Mouse (Mus musculus): Measurements from ENCODE around the gene Glrx.
"Not testable (repeated sequence)": the region's sequence is repeated elsewhere in the genome, so short reads cannot be mapped to it uniquely, and the experiment has no call there.

Glrx gene

DNA sequence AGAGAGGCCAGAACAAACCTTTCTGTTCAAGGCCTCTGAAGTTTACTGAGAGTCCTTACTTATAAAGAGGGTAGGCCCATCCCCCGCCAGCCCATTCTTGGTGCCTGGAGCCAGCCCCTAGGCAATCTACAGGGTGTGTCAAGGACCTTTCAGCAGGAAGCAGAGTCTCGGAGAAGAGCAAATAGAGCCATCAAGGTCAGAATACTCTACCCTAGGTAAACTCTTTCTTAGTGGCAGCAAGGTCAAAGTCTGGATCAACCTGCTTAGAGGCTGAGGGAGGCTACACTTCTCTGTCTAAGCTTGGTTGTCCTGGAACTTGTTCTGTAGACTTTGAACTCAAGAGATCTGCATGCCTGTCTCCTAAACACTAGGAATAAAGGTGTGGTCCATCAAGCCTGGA lies 4.2 kb upstream of the Glrx start:
- peak; percentile 16 for DNase-seq

DNA sequence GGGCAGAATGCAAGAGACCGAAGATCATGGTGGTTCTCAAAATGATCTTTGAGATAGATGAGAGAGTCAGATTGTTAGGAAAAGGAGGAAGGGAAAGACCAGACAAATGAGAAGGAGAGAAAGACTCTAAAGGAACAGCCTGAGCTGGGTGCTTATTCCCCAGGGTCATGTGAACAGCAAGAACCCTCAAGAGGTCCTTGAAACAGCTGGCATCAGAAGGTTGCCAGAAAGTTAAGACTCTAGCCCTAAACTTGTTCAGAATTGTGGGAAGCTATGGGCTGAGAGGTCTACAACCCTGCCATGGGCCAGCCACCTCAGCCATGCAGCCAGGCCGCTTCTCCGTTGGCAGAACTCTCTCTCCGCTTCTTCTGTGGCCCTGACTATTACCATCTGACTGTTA lies 1.2 kb upstream of the Glrx start:
- DNase-seq, result peak; percentile 20

DNA sequence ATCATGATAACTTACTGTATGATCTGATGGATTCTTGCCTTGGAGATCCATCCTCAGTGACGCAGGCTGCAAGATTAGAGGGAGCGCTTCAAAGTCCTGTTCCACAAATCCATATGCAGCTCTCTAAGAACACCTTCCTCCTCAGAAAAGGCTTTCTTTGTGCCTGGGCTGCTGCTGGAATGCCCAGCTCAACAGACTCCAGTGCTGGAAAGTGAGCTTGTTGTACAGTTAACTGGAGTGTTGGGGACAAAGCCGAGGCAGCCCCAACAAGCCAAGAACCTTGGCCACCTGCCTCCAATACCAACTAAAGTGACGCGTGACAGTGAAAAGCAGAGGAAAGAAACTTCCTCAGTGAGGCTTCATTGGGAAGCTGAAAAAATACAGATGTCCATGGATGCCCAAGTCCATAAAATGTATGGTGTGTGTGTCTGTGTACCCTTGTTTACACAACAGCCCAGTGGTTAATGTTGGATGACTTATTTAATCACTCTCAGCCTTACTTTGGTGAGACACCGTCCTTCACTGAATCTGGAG lies 1.2 kb downstream of the Glrx start:
- no peak for DNase-seq

DNA sequence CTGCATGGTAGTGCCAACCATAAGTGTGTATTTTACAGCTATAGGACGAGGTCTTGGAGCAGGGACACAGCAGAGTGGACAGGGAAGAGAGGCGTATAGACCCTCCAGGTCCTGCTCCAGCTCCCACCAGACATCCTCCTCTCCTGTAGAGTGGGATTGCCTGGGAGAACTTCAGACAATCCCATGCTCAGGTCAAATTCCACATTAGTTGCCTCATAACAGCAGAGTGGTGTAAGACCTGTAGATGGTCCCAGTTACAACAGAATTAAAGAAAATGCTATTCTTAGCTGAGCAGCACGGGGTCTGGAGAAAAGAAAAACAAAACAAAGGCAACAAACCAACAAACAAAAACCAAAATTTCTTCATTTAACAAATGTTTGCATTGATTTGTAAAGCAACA lies 2.3 kb downstream of the Glrx start:
- no peak for DNase-seq

DNA sequence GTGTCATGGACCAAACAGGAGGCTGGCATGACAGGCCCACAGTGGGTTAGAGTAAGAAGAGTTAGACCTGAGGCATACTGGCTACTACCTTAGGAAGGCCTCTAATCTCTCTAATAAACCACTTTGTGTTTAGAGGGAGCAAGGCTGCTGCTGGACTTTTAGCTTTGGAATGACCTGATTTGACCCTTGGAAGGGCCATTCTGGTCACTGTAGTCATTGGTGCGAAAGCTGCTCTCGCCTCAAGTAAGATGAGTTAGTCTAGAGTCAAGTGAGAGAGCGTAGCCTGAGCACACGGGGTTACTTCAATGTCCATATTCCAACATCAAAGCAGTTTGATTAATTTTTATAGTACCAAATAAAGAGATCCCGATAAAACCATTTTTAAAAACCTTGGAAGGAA lies 3.7 kb downstream of the Glrx start:
- DNase-seq, result no peak

DNA sequence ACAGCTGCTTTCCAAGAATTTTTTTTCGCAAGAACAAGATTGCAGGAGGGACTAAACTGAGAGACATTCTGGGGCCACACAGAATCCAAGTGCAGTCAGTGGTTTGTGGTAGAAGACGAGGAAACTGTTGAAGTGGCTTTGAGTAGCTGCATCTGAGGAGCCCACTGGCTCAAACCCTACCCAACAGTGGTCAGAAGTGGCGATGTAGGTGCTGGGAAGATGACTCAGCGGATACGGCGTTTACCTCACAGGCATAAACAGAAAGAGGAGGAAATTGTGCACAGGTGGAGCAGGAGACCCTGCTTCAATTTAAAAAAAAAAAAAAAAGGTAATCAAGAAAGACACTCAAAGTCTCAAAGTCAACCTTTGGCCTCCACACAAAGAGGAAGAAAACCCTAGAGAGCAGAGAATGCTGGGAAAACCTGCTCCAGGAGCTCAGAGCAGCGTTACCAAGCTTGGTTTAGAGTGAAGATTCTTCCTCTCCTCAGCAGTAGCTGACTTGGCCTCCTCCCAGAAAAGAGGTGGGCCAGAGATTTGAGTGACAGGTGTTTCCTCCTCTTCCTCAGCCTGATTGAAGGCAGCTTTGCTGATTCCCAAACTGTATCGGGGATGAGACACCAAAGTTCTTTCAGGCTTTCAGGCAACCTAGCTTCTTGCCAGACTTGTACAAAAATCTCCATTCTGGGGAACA lies 4.5 kb downstream of the Glrx start:
- peak; percentile 12 for DNase-seq

DNA sequence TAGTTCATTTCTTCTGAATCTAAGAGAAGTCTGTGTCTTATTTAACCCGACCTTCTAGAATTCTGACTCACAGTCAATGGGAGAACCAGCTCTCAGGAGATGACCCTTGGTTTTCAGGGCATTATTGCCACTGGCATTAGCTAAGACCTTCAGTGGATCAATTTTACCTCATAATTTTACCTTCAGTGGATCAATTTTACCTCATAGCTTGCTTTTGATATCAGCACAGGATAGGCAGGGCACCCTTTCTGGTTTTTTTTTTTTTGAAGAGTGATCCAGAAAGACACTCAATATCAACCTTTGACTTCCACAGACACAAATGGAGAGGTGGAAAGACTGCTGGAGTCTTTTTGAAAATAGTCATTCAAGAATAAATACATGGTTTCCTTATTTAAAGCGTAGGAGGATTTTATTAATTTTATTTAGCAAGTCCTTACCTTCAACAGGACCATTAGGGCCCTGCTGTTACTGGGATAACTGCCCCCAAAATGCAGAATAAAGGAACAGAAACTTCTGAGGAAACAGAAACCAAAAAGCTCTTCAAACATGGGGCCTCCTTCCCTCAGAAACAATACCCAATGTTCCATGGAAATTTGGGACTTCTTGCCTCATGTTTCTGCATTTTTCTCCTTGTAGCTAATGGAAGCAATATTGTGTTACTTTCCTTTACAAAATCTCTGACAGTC lies 5.3 kb downstream of the Glrx start:
- no peak for DNase-seq

DNA sequence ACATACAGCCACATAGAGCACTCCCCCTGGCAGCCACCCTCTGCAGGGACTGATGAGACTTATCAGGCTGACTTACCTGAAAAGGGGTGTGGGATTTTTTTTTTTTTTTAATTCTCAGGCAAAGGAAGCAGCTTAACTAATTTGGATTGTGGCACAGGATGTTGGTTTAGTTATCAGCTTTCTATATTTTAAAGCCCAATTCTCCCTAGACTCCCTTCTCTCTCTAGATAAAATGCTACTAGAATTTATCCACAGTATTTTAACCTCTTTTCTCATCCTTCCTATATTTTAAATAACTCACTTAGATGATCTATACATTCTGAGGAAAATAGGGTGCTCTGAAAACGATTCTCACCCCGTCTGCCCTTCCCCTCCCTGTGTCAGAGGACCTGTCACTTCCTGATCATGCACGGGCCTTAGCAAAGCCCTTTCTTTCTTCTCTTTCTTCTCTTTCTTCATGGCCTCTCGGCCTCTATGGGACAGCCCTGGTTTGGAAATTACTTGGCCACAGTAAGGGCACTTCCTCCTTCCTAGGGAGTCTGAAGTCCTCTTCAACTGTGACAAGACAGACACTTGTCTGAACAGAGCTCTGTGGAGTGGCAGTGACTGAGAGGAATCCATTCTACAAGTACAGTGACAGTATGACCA lies 6.0 kb downstream of the Glrx start:
- no peak for DNase-seq

DNA sequence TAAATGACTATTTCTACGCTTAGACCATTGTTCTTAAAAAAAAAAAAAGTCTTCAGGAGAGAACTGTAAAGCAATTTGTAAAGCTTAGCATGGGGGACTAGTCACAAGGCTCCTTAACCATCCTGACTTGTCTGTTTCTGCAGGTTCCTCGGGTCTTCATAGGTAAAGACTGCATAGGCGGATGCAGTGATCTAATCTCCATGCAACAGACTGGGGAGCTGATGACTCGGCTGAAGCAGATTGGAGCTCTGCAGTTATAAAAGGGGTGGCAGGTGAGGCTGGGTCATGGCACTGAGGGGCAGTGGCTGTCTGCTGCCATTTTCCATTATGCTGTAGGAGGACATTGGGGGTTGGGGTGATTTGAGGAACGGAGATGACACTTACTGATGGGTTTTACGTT lies 7.4 kb downstream of the Glrx start:
- no peak for DNase-seq

DNA sequence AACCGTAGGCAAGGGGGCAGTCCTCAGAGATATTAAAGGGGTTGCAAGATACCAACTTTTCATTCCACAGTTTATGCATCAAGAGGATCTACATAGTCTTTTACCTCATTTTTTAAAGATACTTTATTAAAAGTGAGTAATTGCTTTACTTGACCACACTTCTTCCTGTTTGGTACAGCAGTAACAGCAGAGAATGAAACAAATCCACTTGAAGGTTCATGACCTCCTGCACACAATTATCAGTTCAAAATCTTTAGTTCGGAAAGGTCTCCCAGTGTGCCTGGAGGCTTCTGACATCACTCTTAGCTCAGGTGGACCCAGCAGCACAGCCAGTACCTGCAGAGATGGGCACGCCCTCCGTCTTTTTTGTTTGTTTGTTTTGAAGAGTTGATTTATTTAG lies 12.4 kb downstream of the Glrx start:
- DNase-seq, result no peak

DNA sequence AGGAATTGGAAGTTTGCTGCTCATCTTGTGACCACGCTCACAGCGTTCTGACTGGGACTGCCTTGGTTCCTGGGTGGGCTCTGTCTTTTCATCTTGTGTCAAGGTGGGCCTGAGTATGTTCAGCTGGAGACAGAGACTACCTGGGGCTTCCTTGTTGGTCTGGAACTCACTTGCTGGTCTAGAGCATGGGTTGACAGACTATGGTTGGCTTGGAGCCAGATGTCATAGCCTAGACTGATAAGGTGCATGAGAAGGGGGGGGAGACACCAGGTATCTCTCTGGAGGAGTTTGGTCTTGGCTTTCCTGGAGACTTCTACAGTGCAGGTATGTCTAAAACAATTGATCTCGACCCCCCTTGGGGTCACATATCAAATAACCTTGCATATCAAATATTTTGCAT lies 13.4 kb downstream of the Glrx start:
- DNase-seq, result no peak

DNA sequence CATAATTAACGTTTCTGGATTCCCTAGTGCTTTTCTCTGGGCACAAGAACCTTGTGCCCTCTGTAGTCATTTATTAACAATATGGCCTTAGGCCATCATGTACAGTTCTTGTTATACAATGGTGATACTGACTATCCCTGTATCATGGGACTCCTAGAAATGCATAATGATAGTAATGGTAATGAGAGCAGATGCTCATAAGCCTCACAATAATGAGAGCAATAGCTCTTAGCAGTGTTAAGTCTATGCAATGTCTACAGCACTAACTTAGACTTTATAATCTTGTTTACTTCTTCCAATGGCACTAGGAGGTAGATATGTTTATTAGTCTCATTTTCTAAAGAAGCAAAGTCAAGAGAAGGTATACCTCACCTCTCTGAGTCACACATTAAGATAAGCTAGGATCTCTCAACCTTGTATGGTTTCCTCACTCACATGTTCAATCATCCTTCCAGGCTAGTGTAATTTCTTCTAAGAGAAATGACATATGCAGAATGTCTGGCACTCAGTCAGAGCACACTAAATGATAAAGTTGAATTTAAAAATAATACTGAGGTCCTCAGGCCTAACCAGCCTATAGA lies 19.7 kb downstream of the Glrx start:
- DNase-seq, result no peak

DNA sequence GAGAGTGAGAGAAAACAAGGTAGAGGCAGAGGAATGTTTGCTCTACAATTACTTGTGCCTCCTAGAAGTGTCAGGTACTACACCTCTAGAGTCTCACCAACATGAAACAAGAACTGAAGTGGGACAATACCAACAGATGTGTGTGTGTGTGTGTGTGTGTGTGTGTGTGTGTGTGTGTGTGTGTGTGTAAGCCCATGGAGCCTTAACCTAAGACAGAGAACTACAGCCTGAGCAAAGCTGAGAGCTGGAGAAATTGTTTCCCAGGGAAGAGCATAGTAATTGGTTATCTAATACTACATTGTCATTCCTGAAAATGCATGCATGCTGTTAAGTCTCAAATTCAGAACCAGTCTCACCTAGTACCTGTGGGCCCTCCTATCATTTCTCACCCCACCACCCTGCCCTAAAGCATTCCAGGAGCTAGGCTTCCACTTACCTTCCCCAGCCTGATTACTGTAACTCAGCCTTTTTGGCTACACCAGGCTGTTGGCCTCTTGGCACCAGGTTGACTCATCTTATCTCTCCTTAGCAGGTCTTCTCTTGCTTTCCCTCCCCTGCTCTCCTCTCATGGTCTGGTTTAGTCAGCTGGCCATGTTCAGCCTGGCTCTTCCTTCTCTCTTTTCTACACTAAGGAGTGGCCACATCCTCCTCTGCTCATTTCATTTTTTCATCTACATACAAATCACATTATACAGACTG lies 26.0 kb downstream of the Glrx start:
- no peak for DNase-seq

DNA sequence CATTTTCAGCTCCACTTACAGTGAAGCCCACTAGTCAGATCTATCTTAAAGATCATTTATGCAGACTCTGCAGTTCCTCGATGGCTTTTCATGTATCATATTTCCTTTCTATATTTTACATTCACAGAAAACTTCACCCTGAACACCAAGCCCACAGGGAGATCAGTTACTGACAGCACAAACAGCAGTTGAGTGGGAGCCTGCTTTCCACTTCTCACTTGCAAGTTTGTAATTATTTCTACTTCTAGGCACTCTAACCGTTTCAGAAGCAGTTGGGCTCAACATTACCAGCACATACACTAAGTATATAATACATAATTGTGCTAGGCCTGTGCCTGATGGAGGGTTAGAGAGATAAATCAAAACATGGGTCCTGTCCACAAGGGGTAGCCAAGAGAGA lies 28.2 kb downstream of the Glrx start:
- no peak for DNase-seq

DNA sequence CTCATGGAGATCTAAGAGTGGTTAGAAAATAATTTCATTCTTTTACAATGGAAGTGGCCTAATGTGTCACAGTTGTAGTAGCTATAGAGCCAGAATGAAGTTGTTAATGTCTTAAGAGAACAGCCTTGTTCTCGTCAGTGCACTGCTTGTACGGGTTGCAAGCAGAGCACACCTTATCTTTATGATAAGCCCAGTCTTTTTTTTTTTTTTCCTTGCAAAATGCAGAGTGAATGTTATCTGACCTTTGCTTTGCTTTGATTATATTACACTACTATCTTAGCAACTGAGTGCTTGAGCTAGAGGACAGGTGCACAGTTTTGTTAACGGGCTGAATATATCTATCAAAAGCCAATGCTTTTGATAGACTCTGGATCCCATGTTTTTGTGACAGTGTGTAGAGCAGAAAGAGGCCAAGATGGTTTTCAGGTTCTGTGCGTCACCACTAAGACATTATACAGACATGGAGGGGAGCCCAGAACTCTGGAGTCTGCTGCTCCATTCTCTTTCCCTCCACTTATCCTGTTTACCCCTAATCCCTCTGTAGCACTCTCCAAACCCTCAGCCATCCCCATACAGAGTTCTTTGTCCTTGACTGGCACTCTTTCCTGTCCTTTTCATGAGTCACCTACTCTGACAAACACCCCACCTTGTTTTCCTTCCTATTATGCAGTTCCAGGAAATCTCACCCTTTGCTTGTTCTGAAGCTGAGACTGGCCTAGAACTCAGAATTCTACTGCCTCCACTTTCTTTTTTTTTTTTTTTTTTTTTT lies 35.1 kb downstream of the Glrx start:
- peak; percentile 6 for DNase-seq

DNA sequence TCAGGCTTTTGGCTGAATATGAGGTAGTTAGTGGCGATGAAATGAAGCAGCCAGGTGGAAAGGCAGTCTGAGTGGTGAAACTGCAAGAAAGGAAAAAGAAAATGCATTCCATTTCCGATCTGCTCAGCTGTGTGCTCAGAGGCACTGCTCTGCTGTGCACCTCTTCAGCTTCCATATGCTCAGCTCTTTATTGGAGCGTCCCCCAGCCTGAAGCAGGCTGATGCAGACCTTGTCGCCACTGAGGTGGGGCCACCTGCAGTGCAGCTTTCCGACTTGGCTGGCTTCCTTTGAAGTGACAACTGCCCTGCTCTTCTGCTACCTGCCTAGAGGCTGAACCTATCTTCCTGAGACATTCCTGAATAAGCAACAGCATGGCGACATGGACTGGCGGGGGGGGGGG lies 36.5 kb downstream of the Glrx start:
- DNase-seq, result not testable (repeated sequence)

DNA sequence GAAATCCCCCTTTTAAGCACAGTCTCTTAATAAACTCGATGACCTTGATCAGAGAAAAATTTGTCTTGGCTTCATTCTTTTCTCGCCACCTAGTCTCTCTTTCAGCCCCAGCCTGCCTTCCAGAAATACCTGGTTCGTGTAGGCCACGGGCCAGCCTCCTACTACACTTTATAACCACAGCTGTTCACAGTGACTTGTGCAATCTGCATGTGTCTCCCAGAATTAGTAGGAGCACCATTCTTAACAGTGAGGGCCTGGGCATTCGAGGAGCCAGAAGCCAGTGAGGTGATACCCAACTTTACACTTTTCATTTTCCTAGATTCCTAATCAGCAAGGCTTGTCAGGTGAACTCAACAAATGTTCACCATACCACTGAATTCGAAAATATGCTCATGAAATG lies 36.9 kb downstream of the Glrx start:
- no peak for DNase-seq

DNA sequence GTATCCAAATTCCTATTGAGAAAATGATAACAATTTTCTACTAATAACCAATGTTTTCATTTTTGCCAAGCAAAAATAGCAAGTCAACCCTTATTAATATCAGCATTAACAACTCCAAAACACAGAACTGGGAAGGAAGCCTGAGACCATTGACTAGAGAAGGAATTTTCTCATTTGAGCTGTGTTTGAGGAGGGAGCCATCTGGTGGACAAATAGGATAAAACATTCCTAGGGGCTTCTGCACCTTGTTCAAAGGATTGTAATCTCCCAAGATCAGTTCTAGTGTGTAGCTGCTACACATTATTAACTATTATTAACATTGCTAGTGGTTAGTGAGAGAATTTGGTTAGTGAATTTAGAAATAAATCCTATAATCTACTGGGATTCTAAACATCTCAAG lies 38.2 kb downstream of the Glrx start:
- peak; percentile 45 for DNase-seq

DNA sequence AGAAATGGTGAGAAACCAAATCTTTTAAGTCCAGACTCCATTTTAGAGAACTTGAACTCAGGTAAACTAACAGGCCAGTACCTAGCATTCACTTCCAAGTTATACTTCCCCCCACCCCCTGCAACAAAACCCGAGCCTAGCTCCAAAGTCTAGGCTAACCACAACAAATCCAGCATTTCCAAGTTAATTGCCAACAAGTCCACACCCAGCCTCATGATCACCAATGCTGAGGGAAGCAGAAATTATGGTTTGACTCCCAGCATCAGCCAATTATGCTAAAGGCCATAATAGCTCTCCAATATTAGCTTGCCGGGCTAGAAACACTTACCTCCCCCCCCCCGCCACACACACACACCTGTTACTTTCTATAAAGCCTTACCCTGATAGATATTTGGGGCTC lies 40.1 kb downstream of the Glrx start:
- no peak for DNase-seq

DNA sequence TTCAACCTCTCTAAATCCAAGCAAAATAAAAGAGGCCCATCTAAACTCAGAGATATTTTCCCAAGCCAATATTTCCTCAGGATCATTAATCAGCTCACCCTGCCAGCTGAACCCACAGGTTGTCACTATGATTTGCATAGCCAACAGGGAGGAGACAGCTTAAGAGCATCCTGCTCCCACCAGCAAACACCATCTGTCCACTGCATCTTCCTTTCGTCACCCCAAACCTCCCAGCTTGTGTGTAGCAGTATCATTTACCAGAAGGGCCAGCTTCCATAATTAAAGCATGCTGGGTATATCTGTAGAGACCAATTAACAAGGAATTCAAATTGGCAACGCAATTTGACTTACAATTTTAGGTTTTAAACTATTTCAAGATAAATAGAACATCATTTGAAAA lies 40.8 kb downstream of the Glrx start:
- no peak for DNase-seq

DNA sequence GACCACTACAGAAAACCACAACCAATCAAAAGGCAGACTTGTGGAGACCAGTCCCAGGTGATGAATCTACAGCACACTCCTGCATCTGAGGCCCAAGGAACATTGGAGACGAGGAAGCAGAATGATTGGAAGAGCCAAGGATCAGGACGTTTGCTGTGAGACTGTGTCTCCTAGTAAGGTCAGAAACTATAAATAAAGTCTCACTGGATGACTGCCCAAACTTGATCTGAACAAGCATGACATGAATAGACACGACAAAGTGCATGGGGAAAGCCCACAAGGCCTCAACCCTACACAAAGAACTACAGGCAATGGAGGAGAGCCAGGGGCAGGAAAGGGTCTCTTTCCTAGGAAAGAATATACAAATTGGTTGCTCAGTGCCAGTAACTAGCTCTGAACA lies 44.1 kb downstream of the Glrx start:
- no peak for DNase-seq

DNA sequence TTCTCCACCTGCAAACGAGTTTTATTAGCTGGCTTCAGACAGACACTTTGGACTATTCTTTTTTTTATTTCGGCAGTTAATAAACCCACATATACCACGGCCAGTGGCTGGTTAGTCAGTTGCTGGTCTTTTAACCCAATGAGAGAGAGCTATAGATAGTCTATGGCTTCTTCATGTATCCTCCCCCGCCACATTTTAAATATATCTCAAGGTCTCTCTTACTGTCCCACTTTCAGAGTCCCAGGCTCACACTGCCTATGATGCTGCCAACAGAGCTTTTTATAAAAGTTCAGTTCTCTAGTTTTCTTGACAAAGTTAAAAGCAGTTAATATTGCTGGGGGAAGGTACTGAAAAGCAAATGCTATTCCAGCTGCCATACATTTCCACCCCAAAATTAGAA lies 52.2 kb downstream of the Glrx start:
- no peak for DNase-seq
